Mouse (Mus musculus) cerebellum, adult 2 months (tissue): ENCODE data around the gene Cnep1r1.

Source experiments
- CTCF ChIP-seq: fragments of 200-500 bp; IDR thresholded peaks from 2 replicates; pipeline ENCODE4 v1.5.1; 2011; ENCODE audit warnings: low read depth, mild to moderate bottlenecking, control low read depth, low read length, moderate library complexity, borderline replicate concordance; ENCODE audit not compliant: insufficient read depth
- POLR2A ChIP-seq: fragments of 200-500 bp; IDR thresholded peaks from 2 replicates; pipeline ENCODE4 v1.6.1; 2011; ENCODE audit warnings: low read length, control low read depth, borderline replicate concordance; ENCODE audit not compliant: insufficient read depth

DNA sequence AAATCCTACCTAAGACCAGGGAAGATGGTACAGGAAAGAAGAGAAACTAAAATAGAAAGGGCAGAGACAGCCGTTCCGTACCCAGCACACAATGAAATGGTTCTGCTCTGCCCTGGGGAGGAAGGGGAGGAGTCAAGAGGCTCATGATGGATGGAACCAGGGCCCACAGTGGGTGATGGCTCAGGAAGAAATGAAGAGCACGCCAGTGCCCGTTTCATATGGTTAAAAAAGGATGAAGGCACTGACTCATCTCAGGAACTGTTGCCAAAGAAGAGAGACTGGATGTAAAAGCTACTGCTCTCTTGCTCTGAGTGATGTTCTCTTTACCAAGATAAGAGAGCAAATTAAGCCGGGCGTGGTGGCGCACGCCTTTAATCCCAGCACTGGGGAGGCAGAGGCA lies 58.7 kb downstream of the Cnep1r1 start:
- TF ChIP-seq CTCF: no peak
- no peak for TF ChIP-seq POLR2A
